Mouse (Mus musculus): ENCODE measurements around the gene Gm28539. TPM values are rescaled to one million over a fixed set of nuclear protein-coding genes. Genes with fewer than 3 reads are reported as not detected.
A peak's percentile ranks its signal among the peaks of the same experiment; 100 is the strongest.

Gene Gm28539
- polyA plus RNA-seq (2014; fragmentation: Nextera tagmentation; extraction: Ambion mirVana): not detected in 2 replicates

DNA sequence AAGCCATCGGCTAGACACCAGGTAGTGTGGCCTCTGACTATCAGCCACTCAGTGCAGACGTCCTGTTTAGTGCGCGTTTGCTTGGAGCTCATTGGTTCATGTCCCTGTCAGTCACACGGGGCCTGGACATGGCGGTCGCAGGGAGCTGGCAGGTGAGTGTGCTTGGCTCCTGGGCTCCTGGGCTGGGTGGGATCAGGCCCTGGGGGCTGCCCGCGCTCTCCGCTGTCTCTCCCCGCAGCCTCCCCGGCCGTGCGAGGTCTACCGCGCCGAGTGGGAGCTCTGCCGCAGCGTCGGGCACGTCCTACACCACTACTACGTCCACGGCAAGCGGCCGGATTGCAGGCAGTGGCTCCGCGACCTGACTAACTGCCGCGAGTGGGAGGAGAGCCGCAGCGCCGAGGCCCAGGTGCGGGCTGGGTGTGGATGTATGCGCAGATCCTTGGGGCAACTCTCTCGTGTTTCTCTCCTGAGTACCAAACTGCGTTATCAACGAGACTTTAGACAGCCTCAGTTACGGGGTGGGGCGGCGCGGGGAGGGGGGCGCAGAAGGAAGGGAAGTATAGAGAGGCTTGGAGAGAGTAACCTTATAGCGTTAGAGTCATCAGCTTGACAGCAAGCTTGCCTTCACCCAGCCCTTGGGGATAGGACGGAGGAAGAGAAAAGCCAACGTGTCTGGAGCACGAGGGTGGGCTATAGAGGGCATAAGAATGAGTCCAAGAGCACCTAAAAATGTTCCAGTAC, at the start of gene Gm28539, which contains the start of gene 2510002D24Rik:
Gm28539 (plus strand) TSS at position 117 of the 741 bp plus-strand sequence.
2510002D24Rik (plus strand) TSS at position 111 of the 741 bp plus-strand sequence.
- H3K9me3 ChIP-seq (ENCODE audit: control insufficient read depth, low read length): no peaks in the 10 kb centered on the region
- H3K4me3 ChIP-seq (ENCODE audit: low read depth, low read length): peak within 1 kb of the TSS; percentile 85
- 0 out of 2 replicates have a peak, but pooled peaks cover 2% of the 10 kb centered on the region for H3K4me1 ChIP-seq (ENCODE audit: control insufficient read depth, insufficient read depth, low read length)
- peaks cover 9% of the 10 kb centered on the region; the same call in 1 of the 2 replicates for H3K36me3 ChIP-seq (ENCODE audit: control insufficient read depth, insufficient read depth, low read length)
- no peak within 1 kb of the TSS for H3K27ac ChIP-seq (ENCODE audit: low read depth, low read length)
- peak within 1 kb of the TSS; percentile 69 for H3K4me2 ChIP-seq
- ATAC-seq (ENCODE audit: low FRiP score) (peak; percentile 97), DNase-seq (ENCODE audit: low spot score, missing footprints) (peak; percentile 98)
- H3K9ac ChIP-seq (ENCODE audit: low read length): peak within 1 kb of the TSS; percentile 86
- 2% methylated on average over 46 of the region's 46 CpGs for WGBS
- H3K27me3 ChIP-seq (ENCODE audit: control insufficient read depth, insufficient read depth, low read length): no peaks in the 10 kb centered on the region

DNA sequence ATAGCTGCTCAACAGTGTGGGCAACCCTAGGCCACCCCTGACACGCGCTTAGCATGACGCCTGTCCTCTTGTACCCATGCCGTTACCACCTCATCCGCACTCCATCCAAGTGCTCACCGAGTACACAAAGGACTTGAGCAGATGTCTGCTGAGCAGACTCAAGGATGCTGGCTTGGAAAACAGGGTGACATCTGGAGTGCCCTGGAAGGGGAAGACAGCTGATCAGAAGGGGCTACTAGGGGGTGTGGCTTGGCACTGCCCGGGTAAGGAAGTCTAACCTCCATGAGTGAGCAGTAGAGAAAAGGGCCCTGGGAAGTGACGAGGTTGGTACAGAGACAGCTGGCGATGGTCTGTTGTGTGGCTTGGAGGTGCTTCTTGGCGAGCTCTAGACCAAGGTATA, 49.7 kb upstream of the Gm28539 start:
- no peaks in the 10 kb centered on the region; the same call in 1 of the 2 replicates for H3K27me3 ChIP-seq (ENCODE audit: control insufficient read depth, insufficient read depth, low read length)
- H3K4me3 ChIP-seq (ENCODE audit: low read depth, low read length): no peak overlapping the region
- H3K9ac ChIP-seq (ENCODE audit: low read length): no peak overlapping the region
- ATAC-seq (ENCODE audit: low FRiP score): no peak
- no peaks in the 10 kb centered on the region for H3K9me3 ChIP-seq (ENCODE audit: control insufficient read depth, low read length)
- no peak for DNase-seq (ENCODE audit: low spot score, missing footprints)
- no peak overlapping the region for H3K27ac ChIP-seq (ENCODE audit: low read depth, low read length)
- no peak overlapping the region for H3K4me2 ChIP-seq
- whole genome bisulfite sequencing: 94% methylated on average over 10 of the region's 10 CpGs
- H3K36me3 ChIP-seq (ENCODE audit: control insufficient read depth, insufficient read depth, low read length): peaks cover 9% of the 10 kb centered on the region; the same call in 1 of the 2 replicates
- H3K4me1 ChIP-seq (ENCODE audit: control insufficient read depth, insufficient read depth, low read length): no peaks in the 10 kb centered on the region

DNA sequence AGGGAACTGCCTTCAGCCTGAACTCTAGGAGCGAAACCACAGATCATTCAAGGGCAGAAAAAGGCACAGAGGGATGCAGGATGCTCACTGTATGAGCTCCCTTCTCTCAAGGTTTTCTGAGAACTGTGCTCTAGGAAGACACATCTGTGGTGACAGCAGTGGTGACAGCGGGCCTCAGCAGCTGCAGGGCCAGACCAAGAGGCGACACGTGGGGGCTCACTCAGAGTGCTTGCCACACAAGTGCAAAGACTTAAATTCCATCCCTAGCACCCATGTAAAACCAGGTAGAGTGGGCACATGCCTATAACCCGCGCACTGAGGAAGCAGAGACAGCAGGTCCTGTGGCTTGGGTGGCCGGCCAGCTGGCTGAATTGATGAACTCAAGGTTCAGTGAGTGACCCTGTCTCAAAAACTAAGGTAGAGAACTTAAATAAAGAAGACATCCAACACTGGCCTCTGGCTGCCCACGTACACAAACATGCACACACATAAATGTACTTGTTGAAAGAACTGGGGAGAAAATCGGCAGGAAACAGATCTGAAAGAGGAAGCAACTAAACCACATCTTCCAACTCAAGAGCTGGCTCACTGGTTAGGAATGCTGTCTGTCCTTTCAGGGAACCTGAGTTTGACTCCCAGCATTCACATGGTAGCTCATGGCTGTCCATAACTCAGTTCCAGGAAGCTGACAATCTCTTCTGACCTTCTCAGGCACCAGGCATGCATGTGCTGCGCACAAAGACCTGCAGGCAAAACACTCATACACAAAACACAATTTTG, 47.6 kb upstream of the Gm28539 start:
- whole genome bisulfite sequencing: 92% methylated on average over 10 of the region's 10 CpGs
- Histone ChIP-seq H3K4me3 (ENCODE audit: low read depth, low read length) (no peak overlapping the region), H3K4me1 (ENCODE audit: control insufficient read depth, insufficient read depth, low read length) (no peaks in the 10 kb centered on the region), H3K9me3 (ENCODE audit: control insufficient read depth, low read length) (no peaks in the 10 kb centered on the region), H3K9ac (ENCODE audit: low read length) (no peak overlapping the region), H3K27me3 (ENCODE audit: control insufficient read depth, insufficient read depth, low read length) (no peaks in the 10 kb centered on the region; the same call in 1 of the 2 replicates), H3K4me2 (no peak overlapping the region), H3K27ac (ENCODE audit: low read depth, low read length) (no peak overlapping the region), H3K36me3 (ENCODE audit: control insufficient read depth, insufficient read depth, low read length) (peaks cover 9% of the 10 kb centered on the region; the same call in 1 of the 2 replicates)
- ATAC-seq (ENCODE audit: low FRiP score) (no peak), DNase-seq (ENCODE audit: low spot score, missing footprints) (no peak)

DNA sequence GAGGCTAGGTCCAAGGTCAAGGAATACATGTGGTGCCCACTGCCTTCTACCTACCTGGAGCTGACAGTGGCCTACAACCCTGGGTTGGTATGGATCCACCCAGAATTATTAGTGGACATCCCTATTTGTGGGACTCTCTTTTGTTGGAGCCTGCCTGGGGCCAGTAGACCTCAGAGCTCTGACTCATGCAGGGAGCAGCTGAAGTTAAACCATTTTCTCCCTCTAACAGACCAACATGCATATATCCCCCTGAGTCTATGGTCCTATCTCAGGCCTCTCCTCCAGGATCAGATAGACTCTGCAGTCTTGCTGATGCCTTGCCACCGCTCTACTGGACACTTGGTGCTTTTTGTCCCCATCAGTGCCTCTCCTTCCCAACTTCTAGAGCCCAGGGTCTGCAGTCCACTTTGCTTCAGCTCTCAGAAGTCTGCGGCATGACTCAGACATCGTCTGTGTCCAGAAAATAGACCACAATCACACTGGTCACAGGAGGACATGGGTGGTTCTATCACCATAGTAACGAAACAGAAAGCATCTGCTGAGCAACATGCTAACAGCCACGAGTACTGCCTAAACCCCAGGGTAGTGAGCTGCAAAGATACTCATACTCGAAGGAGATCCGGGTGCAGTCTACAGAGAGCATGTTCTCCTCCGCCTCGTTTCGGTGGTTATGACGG, 41.0 kb upstream of the Gm28539 start:
- no peaks in the 10 kb centered on the region for H3K27me3 ChIP-seq (ENCODE audit: control insufficient read depth, insufficient read depth, low read length)
- H3K4me3 ChIP-seq (ENCODE audit: low read depth, low read length): no peak overlapping the region
- no peak for ATAC-seq (ENCODE audit: low FRiP score)
- H3K9ac ChIP-seq (ENCODE audit: low read length): no peak overlapping the region
- no peaks in the 10 kb centered on the region for H3K4me1 ChIP-seq (ENCODE audit: control insufficient read depth, insufficient read depth, low read length)
- H3K4me2 ChIP-seq: no peak overlapping the region
- no peak overlapping the region for H3K27ac ChIP-seq (ENCODE audit: low read depth, low read length)
- no peaks in the 10 kb centered on the region for H3K9me3 ChIP-seq (ENCODE audit: control insufficient read depth, low read length)
- H3K36me3 ChIP-seq (ENCODE audit: control insufficient read depth, insufficient read depth, low read length): peaks cover 17% of the 10 kb centered on the region
- no peak for DNase-seq (ENCODE audit: low spot score, missing footprints)
- WGBS: 92% methylated on average over 11 of the region's 11 CpGs

DNA sequence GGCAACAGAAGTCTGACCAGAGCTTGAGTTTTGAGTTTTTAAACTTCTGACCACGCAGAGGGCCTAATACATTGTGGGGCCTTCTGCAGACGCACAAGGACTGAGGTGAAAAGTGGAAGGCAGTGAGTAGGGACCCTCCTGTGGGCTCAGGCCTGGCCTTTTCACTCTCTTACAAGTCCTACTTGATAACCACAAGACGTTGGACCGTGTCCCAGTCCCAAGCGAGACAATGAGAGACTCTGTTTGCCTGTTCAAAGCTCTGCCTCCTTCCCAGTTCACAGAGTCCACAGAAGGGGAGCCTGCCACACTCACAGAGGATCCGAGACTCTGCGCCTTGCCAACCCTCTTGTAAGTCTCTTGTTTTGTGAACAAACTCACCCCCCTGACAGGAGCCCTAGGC, 39.7 kb upstream of the Gm28539 start:
- Histone ChIP-seq H3K4me1 (ENCODE audit: control insufficient read depth, insufficient read depth, low read length) (no peaks in the 10 kb centered on the region), H3K4me3 (ENCODE audit: low read depth, low read length) (no peak overlapping the region), H3K4me2 (no peak overlapping the region), H3K9ac (ENCODE audit: low read length) (no peak overlapping the region), H3K9me3 (ENCODE audit: control insufficient read depth, low read length) (no peaks in the 10 kb centered on the region), H3K27me3 (ENCODE audit: control insufficient read depth, insufficient read depth, low read length) (no peaks in the 10 kb centered on the region), H3K27ac (ENCODE audit: low read depth, low read length) (no peak overlapping the region), H3K36me3 (ENCODE audit: control insufficient read depth, insufficient read depth, low read length) (peaks cover 17% of the 10 kb centered on the region)
- 88% methylated on average over 7 of the region's 7 CpGs for WGBS
- ATAC-seq (ENCODE audit: low FRiP score) (no peak), DNase-seq (ENCODE audit: low spot score, missing footprints) (no peak)

DNA sequence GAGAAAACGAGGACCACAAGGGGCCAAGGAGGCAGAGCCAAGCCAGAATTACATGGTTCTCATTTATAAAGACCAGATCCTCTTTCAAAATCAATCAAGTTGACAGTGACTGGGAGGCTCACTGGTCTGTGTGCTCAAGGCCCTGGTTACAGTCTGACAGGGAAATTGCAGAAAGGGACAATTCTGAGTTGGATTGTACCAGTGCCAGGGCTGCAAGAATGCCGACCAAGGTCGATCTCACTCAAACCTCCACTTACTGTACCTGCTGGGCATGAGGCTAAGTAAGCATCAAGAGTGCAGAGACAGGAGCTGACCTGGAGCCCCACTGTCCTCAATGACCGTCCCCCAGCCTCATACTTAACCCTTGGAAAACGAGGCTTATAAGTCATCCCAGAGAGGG, 38.2 kb upstream of the Gm28539 start:
- H3K36me3 ChIP-seq (ENCODE audit: control insufficient read depth, insufficient read depth, low read length): peaks cover 17% of the 10 kb centered on the region

DNA sequence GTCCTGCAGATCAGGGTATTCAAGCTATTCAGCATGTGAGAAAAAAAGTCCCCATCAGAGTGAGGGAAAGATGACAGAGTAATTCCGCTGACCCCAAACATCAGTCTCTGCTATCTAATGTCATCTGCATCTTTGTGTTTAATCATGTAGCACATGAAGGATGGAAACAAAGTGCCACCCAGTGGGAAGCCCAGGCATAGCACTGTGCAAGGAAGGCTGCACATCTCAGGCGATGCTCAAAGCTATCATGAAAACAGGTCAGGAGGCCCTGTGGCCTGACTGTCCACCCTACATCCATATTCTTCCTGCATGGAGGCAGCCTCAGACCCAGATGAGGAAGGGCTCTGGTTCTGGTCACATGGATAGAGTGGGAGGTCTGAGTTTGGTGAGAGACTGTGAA, 37.5 kb upstream of the Gm28539 start:
- ATAC-seq (ENCODE audit: low FRiP score) (no peak), DNase-seq (ENCODE audit: low spot score, missing footprints) (peak; percentile 89)
- H3K4me2 ChIP-seq: no peak overlapping the region
- peaks cover 17% of the 10 kb centered on the region for H3K36me3 ChIP-seq (ENCODE audit: control insufficient read depth, insufficient read depth, low read length)
- no peak overlapping the region for H3K9ac ChIP-seq (ENCODE audit: low read length)
- 67% methylated on average over 2 of the region's 2 CpGs for WGBS
- no peak overlapping the region for H3K27ac ChIP-seq (ENCODE audit: low read depth, low read length)
- H3K9me3 ChIP-seq (ENCODE audit: control insufficient read depth, low read length): no peaks in the 10 kb centered on the region
- H3K4me1 ChIP-seq (ENCODE audit: control insufficient read depth, insufficient read depth, low read length): no peaks in the 10 kb centered on the region
- no peak overlapping the region for H3K4me3 ChIP-seq (ENCODE audit: low read depth, low read length)
- no peaks in the 10 kb centered on the region for H3K27me3 ChIP-seq (ENCODE audit: control insufficient read depth, insufficient read depth, low read length)

More for the DNA sequence above, 38.2 kb upstream of the Gm28539 start:
- Histone ChIP-seq H3K9ac (ENCODE audit: low read length) (no peak overlapping the region), H3K4me1 (ENCODE audit: control insufficient read depth, insufficient read depth, low read length) (no peaks in the 10 kb centered on the region), H3K4me2 (no peak overlapping the region), H3K4me3 (ENCODE audit: low read depth, low read length) (no peak overlapping the region), H3K27me3 (ENCODE audit: control insufficient read depth, insufficient read depth, low read length) (no peaks in the 10 kb centered on the region), H3K9me3 (ENCODE audit: control insufficient read depth, low read length) (no peaks in the 10 kb centered on the region), H3K27ac (ENCODE audit: low read depth, low read length) (no peak overlapping the region)
- ATAC-seq (ENCODE audit: low FRiP score): no peak
- 95% methylated on average over 5 of the region's 5 CpGs for WGBS
- DNase-seq (ENCODE audit: low spot score, missing footprints): no peak

DNA sequence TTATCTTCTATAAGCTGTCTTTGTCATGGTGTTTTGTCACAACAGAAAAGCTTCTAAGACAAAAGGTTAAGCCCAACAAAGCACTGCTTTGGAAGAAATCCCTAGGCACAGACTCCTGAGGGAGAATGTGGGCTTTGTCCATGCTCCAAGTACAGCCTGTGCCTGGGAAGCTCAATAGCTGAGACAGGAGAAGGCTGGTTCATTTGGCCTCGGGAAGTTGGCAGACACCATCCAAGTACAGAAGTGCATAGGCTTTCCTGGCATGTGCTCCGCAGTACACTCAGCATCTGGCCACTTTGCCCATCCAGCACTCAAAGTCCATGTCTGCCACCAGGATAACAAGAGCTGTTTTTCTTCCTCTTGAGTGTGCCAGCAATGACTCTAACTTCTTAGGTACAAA, 30.6 kb upstream of the Gm28539 start:
- no peak overlapping the region for H3K4me3 ChIP-seq (ENCODE audit: low read depth, low read length)
- no peak overlapping the region for H3K27ac ChIP-seq (ENCODE audit: low read depth, low read length)
- H3K9me3 ChIP-seq (ENCODE audit: control insufficient read depth, low read length): no peaks in the 10 kb centered on the region
- no peak overlapping the region for H3K9ac ChIP-seq (ENCODE audit: low read length)
- peaks cover 24% of the 10 kb centered on the region for H3K36me3 ChIP-seq (ENCODE audit: control insufficient read depth, insufficient read depth, low read length)
- DNase-seq (ENCODE audit: low spot score, missing footprints) (no peak), ATAC-seq (ENCODE audit: low FRiP score) (no peak)
- no peak overlapping the region for H3K4me2 ChIP-seq
- WGBS: 88% methylated on average over 2 of the region's 2 CpGs
- no peaks in the 10 kb centered on the region for H3K27me3 ChIP-seq (ENCODE audit: control insufficient read depth, insufficient read depth, low read length)
- no peaks in the 10 kb centered on the region; the same call in 1 of the 2 replicates for H3K4me1 ChIP-seq (ENCODE audit: control insufficient read depth, insufficient read depth, low read length)
